Mouse (Mus musculus) thymus, adult 2 months (tissue): ENCODE results near the gene Olfr191.

Experiments used
- CTCF ChIP-seq: fragments of 200-500 bp; IDR thresholded peaks from 2 replicates; pipeline ENCODE4 v1.5.1; 2012; ENCODE audit warnings: mild to moderate bottlenecking, control low read depth, low read length, moderate library complexity, borderline replicate concordance; ENCODE audit not compliant: control insufficient read depth, poor library complexity, insufficient read depth; ENCODE audit errors: extremely low read depth
- POLR2A ChIP-seq: fragments of 200-500 bp; IDR thresholded peaks from 2 replicates; pipeline ENCODE4 v1.6.1; 2012; ENCODE audit warnings: mild to moderate bottlenecking, low read length, control low read depth, moderate library complexity; ENCODE audit not compliant: control insufficient read depth, poor library complexity, insufficient read depth; ENCODE audit errors: extremely low read depth

GRCm38 (mm10) chr16:59111781-59112180, 22.2 kb upstream of the Olfr191 start, which contains the start of gene Olfr193:
- no peak for TF ChIP-seq CTCF
- no peak for TF ChIP-seq POLR2A
